Mouse (Mus musculus) stomach, postnatal 0 days (tissue): ENCODE data around the gene Samd4b. TPM values are rescaled to one million over a fixed set of nuclear protein-coding genes. Genes with fewer than 3 reads are reported as not detected.
A peak's percentile ranks its signal among the peaks of the same experiment; 100 is the strongest.

Source experiments
- ATAC-seq: fragments of 200-750 bp; cut with Nextera tagmentation; 2 replicates; pipeline ENCODE4 v1.8.0; 2017; ENCODE audit not compliant: low FRiP score, low TSS enrichment
- DNase-seq: peaks from one replicate; pipeline ENCODE4 v3.0.0-alpha.2; 2016; ENCODE audit warnings: low spot score
- H3K27ac ChIP-seq: fragments of 300-500 bp; sonication (generic); replicated peaks from 2 replicates; pipeline ENCODE4 v1.5.1; 2014; ENCODE audit warnings: mild to moderate bottlenecking, control low read depth
- H3K27me3 ChIP-seq: fragments of 300-500 bp; sonication (generic); 2 replicates; pipeline ENCODE4 v1.6.1; 2014; ENCODE audit warnings: low read length; ENCODE audit not compliant: control insufficient read depth, insufficient read depth
- H3K36me3 ChIP-seq: fragments of 300-500 bp; sonication (generic); 2 replicates; pipeline ENCODE4 v1.6.1; 2014; ENCODE audit warnings: low read length, mixed read lengths; ENCODE audit not compliant: control insufficient read depth, insufficient read depth
- H3K4me1 ChIP-seq: fragments of 300-500 bp; sonication (generic); replicated peaks from 2 replicates; pipeline ENCODE4 v1.6.1; 2014; ENCODE audit warnings: antibody characterized with exemption; ENCODE audit not compliant: control insufficient read depth, insufficient read depth
- H3K4me2 ChIP-seq: fragments of 300-500 bp; sonication (generic); replicated peaks from 2 replicates; pipeline ENCODE4 v1.6.1; 2014; ENCODE audit warnings: low read depth, mild to moderate bottlenecking, control low read depth, moderate library complexity
- H3K4me3 ChIP-seq: fragments of 300-500 bp; sonication (generic); 2 replicates; pipeline ENCODE4 v1.5.1; 2014; ENCODE audit warnings: low read depth, low read length, control low read depth
- H3K9ac ChIP-seq: fragments of 300-500 bp; sonication (generic); 2 replicates; pipeline ENCODE4 v1.6.1; 2014; ENCODE audit warnings: mild to moderate bottlenecking, low read length, control low read depth, mixed read lengths
- H3K9me3 ChIP-seq: fragments of 300-500 bp; sonication (generic); 2 replicates; pipeline ENCODE4 v1.6.1; 2016; ENCODE audit warnings: low read length; ENCODE audit not compliant: control insufficient read depth
- CTCF ChIP-seq: IDR thresholded peaks from 2 replicates; pipeline ENCODE4 v1.5.1; 2016; ENCODE audit warnings: antibody characterized with exemption, low read depth, mild to moderate bottlenecking, moderate library complexity
- EP300 ChIP-seq: optimal IDR thresholded peaks from 2 replicates; pipeline ENCODE3; 2016; ENCODE audit warnings: antibody characterized with exemption
- WGBS: fragments of 180-500 bp; shearing (Covaris S2); extraction: QIAGEN DNeasy Blood & Tissue Kit; methylation state at CpG from one replicate; pipeline ENCODE4 v1.1.7; 2014; 5-methylcytosine and 5-hydroxymethylcytosine counted together
- polyA plus RNA-seq: library from polyadenylated mRNA; unstranded; fragments of >200 nt; fragmentation: Nextera tagmentation; extraction: Ambion mirVana; gene quantifications from 2 replicates; pipeline ENCODE4 v1.2.1, GENCODE M21; 2015

Gene Samd4b
- polyA plus RNA-seq, 1 experiment from 2014 or later, result 9.8 TPM

DNA sequence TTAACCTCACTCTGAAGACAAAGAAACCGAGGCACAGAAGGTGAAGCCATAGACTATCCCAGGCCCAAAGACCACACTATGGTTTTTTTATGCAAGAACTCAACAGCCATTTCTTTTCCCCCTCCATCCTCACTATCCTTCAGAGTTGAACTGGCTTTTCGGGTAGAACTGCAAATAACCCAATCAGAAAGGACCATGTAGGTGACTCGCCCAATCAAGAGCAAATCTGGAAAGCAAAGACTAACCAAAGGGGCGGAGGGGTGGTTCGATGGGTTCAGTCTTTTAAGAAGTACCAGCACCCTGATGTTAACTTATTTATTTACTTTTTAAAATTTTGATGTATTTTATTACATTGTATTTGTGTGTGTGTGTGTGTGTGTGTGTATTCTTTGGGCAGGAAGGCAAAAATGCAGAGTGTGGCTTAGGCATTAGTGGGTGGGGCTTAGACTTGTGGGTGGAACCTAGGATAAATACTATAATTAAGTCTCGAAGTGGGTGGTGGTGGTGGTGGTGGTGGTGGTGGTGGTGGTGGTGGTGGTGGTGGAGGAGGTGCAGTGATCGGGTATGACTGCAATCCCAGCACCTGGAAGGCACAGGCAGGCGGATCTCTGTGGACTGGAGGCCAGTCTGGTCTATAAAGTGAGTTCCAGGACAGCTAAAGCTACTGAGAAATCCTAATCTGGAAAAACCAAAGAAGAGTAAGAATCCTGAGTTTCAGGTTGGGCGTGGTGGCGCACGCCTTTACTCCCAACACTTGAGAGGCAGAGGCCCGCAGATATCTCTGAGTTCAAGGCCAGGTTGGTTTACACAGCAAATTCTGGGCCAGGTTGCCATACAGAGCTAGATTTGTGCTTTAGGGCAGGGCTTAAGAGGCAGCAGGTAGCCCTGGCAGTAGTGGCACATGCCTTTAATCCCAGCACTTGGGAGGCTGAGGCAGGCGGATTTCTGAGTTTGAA, 149.8 kb downstream of the Samd4b start:
- Histone ChIP-seq H3K9ac (no peak overlapping the region), H3K27me3 (no peaks in the 10 kb centered on the region), H3K4me3 (no peak overlapping the region), H3K27ac (no peak overlapping the region), H3K36me3 (no peaks in the 10 kb centered on the region), H3K4me1 (0 out of 2 replicates have a peak, but pooled peaks cover 2% of the 10 kb centered on the region), H3K4me2 (no peak overlapping the region), H3K9me3 (no peaks in the 10 kb centered on the region)
- TF ChIP-seq CTCF (no peak), EP300 (no peak)
- no peak for ATAC-seq
- WGBS, result 64% methylated on average over 13 of the region's 13 CpGs
- no peak for DNase-seq

DNA sequence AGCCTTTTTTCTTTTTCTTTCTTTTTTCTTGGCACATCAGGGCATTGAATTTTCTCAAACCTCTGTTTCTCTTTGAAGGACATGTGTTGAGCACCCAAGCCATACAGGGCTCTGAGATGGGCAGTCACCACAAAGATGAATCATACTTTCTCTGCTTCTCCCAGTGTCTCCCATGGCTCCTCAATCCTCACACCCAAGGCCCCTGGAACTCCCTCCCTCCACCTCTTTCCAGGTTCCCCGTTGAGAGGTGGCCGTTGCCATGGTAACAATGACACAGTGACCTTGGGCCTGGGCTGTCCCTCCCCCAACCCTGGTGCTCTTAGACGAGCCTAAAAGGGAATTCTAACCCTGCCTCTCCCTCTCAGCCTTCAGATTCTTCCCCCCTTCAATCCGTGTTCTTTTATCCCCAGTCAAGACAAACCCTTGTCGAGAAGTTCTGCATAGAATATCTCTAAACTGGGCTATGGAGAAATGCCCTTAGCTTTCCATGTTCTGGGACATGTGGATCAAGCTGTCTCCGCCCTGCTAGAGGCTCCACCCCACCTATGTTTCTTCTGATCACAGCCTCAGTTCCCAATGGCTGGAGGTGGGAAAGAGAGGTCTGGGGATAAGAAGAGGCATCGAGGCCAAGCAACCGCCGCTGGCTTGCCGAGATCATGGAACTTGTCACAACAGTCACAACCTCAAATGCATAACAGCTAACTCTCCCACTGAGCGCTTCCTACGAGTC, 150.7 kb downstream of the Samd4b start:
- H3K4me3 ChIP-seq, result no peak overlapping the region
- no peaks in the 10 kb centered on the region for H3K4me1 ChIP-seq
- TF ChIP-seq CTCF, result no peak
- TF ChIP-seq EP300, result no peak
- no peak overlapping the region for H3K27ac ChIP-seq
- no peak overlapping the region for H3K4me2 ChIP-seq
- H3K9ac ChIP-seq, result no peak overlapping the region
- no peaks in the 10 kb centered on the region for H3K27me3 ChIP-seq
- WGBS, result 28% methylated on average over 12 of the region's 12 CpGs
- no peak for DNase-seq
- no peak; the same call in 1 of the 2 replicates for ATAC-seq
- H3K9me3 ChIP-seq, result no peaks in the 10 kb centered on the region
- H3K36me3 ChIP-seq, result no peaks in the 10 kb centered on the region

DNA sequence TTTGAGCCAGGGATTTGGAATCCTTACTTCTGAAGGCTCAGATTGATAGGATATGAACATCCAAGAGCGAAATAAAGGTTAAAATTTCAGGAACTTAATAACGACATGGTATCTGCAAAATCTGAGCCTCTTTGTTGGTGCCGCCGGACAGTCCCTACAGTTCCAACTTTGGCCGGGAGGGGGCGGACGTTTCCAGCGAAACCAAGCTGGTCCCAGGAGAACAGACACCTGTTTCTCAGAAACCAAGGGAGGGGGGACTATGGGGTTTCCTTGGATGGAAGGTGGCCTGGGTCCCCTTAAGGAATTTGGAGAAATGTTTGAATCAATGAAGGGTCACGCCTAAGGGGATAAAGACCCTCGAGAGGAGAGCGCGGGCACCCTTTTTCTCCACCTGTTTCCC, 151.5 kb downstream of the Samd4b start:
- no peaks in the 10 kb centered on the region for H3K4me1 ChIP-seq
- H3K27ac ChIP-seq, result no peak overlapping the region
- H3K9me3 ChIP-seq, result no peaks in the 10 kb centered on the region
- peak; percentile 82 for DNase-seq
- no peak overlapping the region for H3K9ac ChIP-seq
- TF ChIP-seq CTCF (peak; percentile 86), EP300 (no peak)
- ATAC-seq, result no peak
- no peaks in the 10 kb centered on the region for H3K36me3 ChIP-seq
- no peak overlapping the region for H3K4me2 ChIP-seq
- WGBS, result 6% methylated on average over 12 of the region's 12 CpGs
- H3K4me3 ChIP-seq, result no peak overlapping the region
- H3K27me3 ChIP-seq, result no peaks in the 10 kb centered on the region

DNA sequence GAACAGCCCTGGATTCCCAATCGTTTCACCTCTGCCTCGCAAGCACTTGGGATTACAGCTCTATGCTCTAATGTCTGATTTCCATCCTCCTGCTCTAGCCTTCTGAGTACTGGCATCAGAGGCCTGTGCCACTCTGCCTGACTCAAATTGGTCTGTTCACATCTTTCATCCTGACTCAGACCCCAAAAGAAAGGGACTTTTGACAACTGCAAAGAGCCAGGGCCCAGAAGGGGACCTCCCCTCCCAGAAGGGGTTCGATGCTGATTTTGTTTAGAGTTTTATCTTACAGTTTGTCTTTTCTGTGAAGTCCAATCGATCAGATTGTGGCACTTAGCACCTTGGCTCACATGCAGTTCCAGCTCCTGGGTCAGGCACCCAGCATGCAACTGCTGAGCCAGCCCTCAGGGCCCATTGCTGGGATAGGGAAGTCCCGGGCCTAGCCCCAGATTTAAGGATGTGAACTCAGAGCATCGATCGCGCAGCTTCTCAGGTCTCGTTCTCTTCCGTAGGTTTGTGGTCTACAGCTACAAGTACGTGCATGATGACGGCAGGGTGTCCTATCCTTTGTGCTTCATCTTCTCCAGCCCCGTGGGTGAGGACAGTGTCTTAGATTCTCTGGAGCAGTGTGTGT, 153.5 kb downstream of the Samd4b start:
- Histone ChIP-seq H3K36me3 (no peaks in the 10 kb centered on the region), H3K9me3 (no peaks in the 10 kb centered on the region), H3K9ac (no peak overlapping the region), H3K4me2 (no peak overlapping the region), H3K4me3 (no peak overlapping the region), H3K27me3 (no peaks in the 10 kb centered on the region), H3K4me1 (no peaks in the 10 kb centered on the region), H3K27ac (no peak overlapping the region)
- no peak for ATAC-seq
- 80% methylated on average over 13 of the region's 13 CpGs for WGBS
- no peak for DNase-seq
- no peak for TF ChIP-seq CTCF
- TF ChIP-seq EP300, result no peak

DNA sequence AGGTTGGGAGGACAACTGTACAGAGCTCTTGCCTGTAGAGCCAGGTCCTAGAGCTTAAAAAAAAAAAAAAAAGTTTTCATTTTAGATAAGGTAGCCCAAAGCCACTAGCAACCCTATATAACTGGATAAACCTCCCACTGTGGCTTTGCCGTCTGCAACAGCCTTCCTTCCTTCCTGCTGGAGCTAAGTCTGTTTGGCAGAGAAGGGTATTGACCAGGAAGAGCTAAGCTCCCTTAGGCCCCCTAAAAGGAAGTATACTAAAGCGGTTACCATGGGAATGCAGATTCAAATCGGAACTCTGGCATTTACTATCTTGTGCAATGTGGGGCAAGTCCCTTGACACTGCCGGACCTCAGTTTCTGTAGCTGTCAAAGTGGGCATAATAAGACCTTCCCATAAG, 155.3 kb downstream of the Samd4b start:
- Histone ChIP-seq H3K36me3 (no peaks in the 10 kb centered on the region), H3K4me3 (no peak overlapping the region), H3K9ac (no peak overlapping the region), H3K4me2 (no peak overlapping the region), H3K27me3 (no peaks in the 10 kb centered on the region), H3K9me3 (no peaks in the 10 kb centered on the region), H3K27ac (no peak overlapping the region), H3K4me1 (no peaks in the 10 kb centered on the region)
- WGBS, result 35% methylated on average over 4 of the region's 4 CpGs
- ATAC-seq (no peak), DNase-seq (no peak)
- no peak for TF ChIP-seq EP300
- TF ChIP-seq CTCF, result no peak
